ENCODE assay signal across 8 mouse cellular contexts in genomic region chr14:100284861-100285655, GRCm38 (mm10). TPM values are rescaled to one million over a fixed set of nuclear protein-coding genes. Genes with fewer than 3 reads are reported as not detected.
DNase-seq lines count a peak whose midpoint lies in the region; ATAC-seq and TF ChIP-seq lines count a peak whose summit lies in the region.

No protein-coding gene starts in this region.

- TF ChIP-seq CTCF in liver, embryonic 14.5 days (IDR thresholded peaks at IDR 0.05; ENCODE audit: low read depth), result no peak

- peaks cover under 1% of the 10 kb centered on the region; the same call in 1 of the 2 replicates for H3K9me3 ChIP-seq in forebrain, embryonic 13.5 days (replicated peaks)
- no peaks in the 10 kb centered on the region for H3K9me3 ChIP-seq in heart, embryonic 16.5 days (replicated peaks; ENCODE audit: control insufficient read depth, low read length)
- no peaks in the 10 kb centered on the region for H3K9me3 ChIP-seq in liver, embryonic 14.5 days (ENCODE audit: control insufficient read depth, low read length)
- H3K9me3 ChIP-seq in stomach, embryonic 14.5 days (ENCODE audit: control insufficient read depth, low read depth, low read length), result no peaks in the 10 kb centered on the region

- peak overlapping the region; percentile 89 for H3K9ac ChIP-seq in forebrain, embryonic 13.5 days
- H3K9ac ChIP-seq in heart, embryonic 16.5 days (ENCODE audit: low read length), result peak overlapping the region; percentile 73
- 0 out of 2 replicates have a peak overlapping the region, but pooled peaks have one; percentile 41 for H3K9ac ChIP-seq in liver, embryonic 14.5 days (replicated peaks)
- peak overlapping the region; percentile 63 for H3K9ac ChIP-seq in stomach, embryonic 14.5 days (replicated peaks; ENCODE audit: low read depth, low read length)

- ATAC-seq in forebrain, embryonic 13.5 days, result peak; percentile 87
- peak; percentile 85 for ATAC-seq in heart, embryonic 16.5 days (replicated peaks; ENCODE audit: extremely low read depth, insufficient read depth, low FRiP score)
- ATAC-seq in liver, embryonic 14.5 days (ENCODE audit: insufficient read depth), result peak; percentile 79
- peak; percentile 90 for ATAC-seq in stomach, embryonic 14.5 days (ENCODE audit: insufficient number of reproducible peaks, insufficient read depth, low FRiP score, low read depth)

- TF ChIP-seq EP300 in liver, embryonic 14.5 days (IDR thresholded peaks at IDR 0.05; ENCODE audit: low read depth), result no peak

- peak; percentile 57 for DNase-seq in CD4-positive, CD25-positive, alpha-beta regulatory T cell, adult 2 months (ENCODE audit: low read depth, low spot score)
- peak; percentile 62 for DNase-seq in brain, embryonic 18.5 days (ENCODE audit: low read depth, low spot score)
- DNase-seq in kidney, postnatal 14 days, result peak; percentile 90
- peak; percentile 30 to 38 (median 30) for DNase-seq in liver, embryonic 14.5 days (ENCODE audit: low read depth in 3 of 3, low spot score in 3 of 3)
- peak; percentile 86 for DNase-seq in neural tube, embryonic 10.5 days (ENCODE audit: extremely low spot score, low spot score)

- no peaks in the 10 kb centered on the region for H3K36me3 ChIP-seq in forebrain, embryonic 13.5 days (ENCODE audit: poor library complexity, severe bottlenecking)
- no peaks in the 10 kb centered on the region for H3K36me3 ChIP-seq in heart, embryonic 16.5 days (ENCODE audit: control insufficient read depth, insufficient read depth)
- no peaks in the 10 kb centered on the region for H3K36me3 ChIP-seq in liver, embryonic 14.5 days (replicated peaks; ENCODE audit: control insufficient read depth, insufficient read depth, low read depth)
- no peaks in the 10 kb centered on the region for H3K36me3 ChIP-seq in stomach, embryonic 14.5 days (ENCODE audit: control insufficient read depth, insufficient read depth, low read length)

- WGBS in forebrain, embryonic 13.5 days, result under 1% methylated on average over 42 of the region's 48 CpGs
- under 1% methylated on average over 48 of the region's 48 CpGs for WGBS in heart, embryonic 16.5 days
- 1% methylated on average over 41 of the region's 48 CpGs for WGBS in liver, embryonic 14.5 days (ENCODE audit: insufficient replicate concordance)
- under 1% methylated on average over 47 of the region's 48 CpGs for whole genome bisulfite sequencing in stomach, embryonic 14.5 days

- no peaks in the 10 kb centered on the region for H3K27me3 ChIP-seq in forebrain, embryonic 13.5 days
- H3K27me3 ChIP-seq in heart, embryonic 16.5 days (ENCODE audit: control insufficient read depth, insufficient read depth, low read length), result no peaks in the 10 kb centered on the region
- H3K27me3 ChIP-seq in liver, embryonic 14.5 days (ENCODE audit: control insufficient read depth, insufficient read depth, low read length), result peaks cover 27% of the 10 kb centered on the region
- no peaks in the 10 kb centered on the region for H3K27me3 ChIP-seq in stomach, embryonic 14.5 days (ENCODE audit: control insufficient read depth, insufficient read depth, low read length)

- peak overlapping the region; percentile 85 for H3K4me2 ChIP-seq in forebrain, embryonic 13.5 days
- H3K4me2 ChIP-seq in heart, embryonic 16.5 days (ENCODE audit: low read depth, low read length), result peak overlapping the region; percentile 97
- peak overlapping the region; percentile 58 for H3K4me2 ChIP-seq in liver, embryonic 14.5 days (ENCODE audit: low read depth)
- peak overlapping the region; percentile 92 for H3K4me2 ChIP-seq in stomach, embryonic 14.5 days (replicated peaks; ENCODE audit: low read depth, low read length)

- peak overlapping the region; percentile 97 for H3K27ac ChIP-seq in forebrain, embryonic 13.5 days
- H3K27ac ChIP-seq in heart, embryonic 16.5 days (ENCODE audit: low read length), result peak overlapping the region; percentile 78
- no peak overlapping the region for H3K27ac ChIP-seq in liver, embryonic 14.5 days
- H3K27ac ChIP-seq in stomach, embryonic 14.5 days (ENCODE audit: low read length), result peak overlapping the region; percentile 90

- H3K4me1 ChIP-seq in forebrain, embryonic 13.5 days, result peaks cover 29% of the 10 kb centered on the region
- H3K4me1 ChIP-seq in heart, embryonic 16.5 days (ENCODE audit: control insufficient read depth, insufficient read depth, low read length), result peaks cover 13% of the 10 kb centered on the region; the same call in 1 of the 2 replicates
- H3K4me1 ChIP-seq in liver, embryonic 14.5 days (replicated peaks; ENCODE audit: control insufficient read depth in 2 of 2, insufficient read depth in 2 of 2, low read length in 1 of 2), result no peaks in the 10 kb centered on the region; a peak in 1 of 4 replicates
- H3K4me1 ChIP-seq in stomach, embryonic 14.5 days (ENCODE audit: control insufficient read depth, insufficient read depth, low read length), result 0 out of 2 replicates have a peak, but pooled peaks cover 4% of the 10 kb centered on the region

- H3K4me3 ChIP-seq in forebrain, embryonic 13.5 days, result peak overlapping the region; percentile 67
- peak overlapping the region; percentile 81 for H3K4me3 ChIP-seq in heart, embryonic 16.5 days (ENCODE audit: low read length)
- peak overlapping the region; percentile 45 to 47 for H3K4me3 ChIP-seq in liver, embryonic 14.5 days (ENCODE audit: insufficient read depth in 1 of 2, low read depth in 2 of 2, low read length in 2 of 2)
- peak overlapping the region; percentile 61 for H3K4me3 ChIP-seq in stomach, embryonic 14.5 days (ENCODE audit: low read depth, low read length)

RNA-seq across cellular contexts. Expression of gene Klf12, which starts 0.6 kb away (rescaled TPM):
- 43.5 and 45.8 TPM in 2 replicates for polyA plus RNA-seq in forebrain, embryonic 13.5 days (2015; fragmentation: Nextera tagmentation; extraction: Ambion mirVana)
- polyA plus RNA-seq in heart, embryonic 16.5 days (2015; fragmentation: Nextera tagmentation; extraction: Ambion mirVana), result 5.9 and 6.3 TPM in 2 replicates
- 2.1 and 2.8 TPM in 2 replicates for polyA plus RNA-seq in liver, embryonic 14.5 days (2012; rRNA removed)
- polyA plus RNA-seq in liver, embryonic 14.5 days (2014; fragmentation: Nextera tagmentation; extraction: Ambion mirVana), result 3.2 and 3.4 TPM in 2 replicates
- polyA plus RNA-seq in stomach, embryonic 14.5 days (2014; fragmentation: Nextera tagmentation; extraction: Ambion mirVana), result 17.0 and 22.4 TPM in 2 replicates

Comparison
In these comparisons a context has a peak if more than half of its experiments do, and no peak if none do; other contexts are left out.
1. DNase-seq: peak in every context shown above with its lines; median percentile 90 in kidney, postnatal 14 days; 86 in neural tube, embryonic 10.5 days; 62 in brain, embryonic 18.5 days; 57 in CD4-positive, CD25-positive, alpha-beta regulatory T cell, adult 2 months; 30 in liver, embryonic 14.5 days.